Mouse (Mus musculus): ENCODE results near the gene Oxa1l. TPM values are rescaled to one million over a fixed set of nuclear protein-coding genes. Genes with fewer than 3 reads are reported as not detected.
A peak's percentile ranks its signal among the peaks of the same experiment; 100 is the strongest.
"Not testable (repeated sequence)": the region's sequence is repeated elsewhere in the genome, so short reads cannot be mapped to it uniquely, and the experiment has no call there.

Oxa1l gene
- polyA plus RNA-seq, 1 experiment from 2014 or later: 47.9 TPM

- not testable (repeated sequence) for H3K4me1 ChIP-seq; H3K27me3 ChIP-seq; H3K4me2 ChIP-seq (replicated peaks); H3K4me3 ChIP-seq; H3K9ac ChIP-seq (replicated peaks); H3K36me3 ChIP-seq; H3K27ac ChIP-seq (replicated peaks); H3K9me3 ChIP-seq; ATAC-seq (replicated peaks)
- 94% methylated on average over 16 of the region's 16 CpGs for WGBS
These were observed 9.7 kb upstream of the Oxa1l start for GRCm38 (mm10) chr14:54350773-54351541.

- 86% methylated on average over 8 of the region's 8 CpGs for WGBS
- H3K27ac ChIP-seq (replicated peaks): no peak overlapping the region
- no peak overlapping the region for H3K4me2 ChIP-seq (replicated peaks)
- no peak for ATAC-seq (replicated peaks)
- H3K4me3 ChIP-seq: no peak overlapping the region
- no peaks in the 10 kb centered on the region for H3K9me3 ChIP-seq
- H3K4me1 ChIP-seq: no peaks in the 10 kb centered on the region
- no peaks in the 10 kb centered on the region for H3K27me3 ChIP-seq
- H3K36me3 ChIP-seq: no peaks in the 10 kb centered on the region
- no peak overlapping the region for H3K9ac ChIP-seq (replicated peaks)
These were observed 8.3 kb upstream of the Oxa1l start for GRCm38 (mm10) chr14:54352314-54352713.

- Histone ChIP-seq H3K4me3 (no peak overlapping the region), H3K36me3 (no peaks in the 10 kb centered on the region), H3K9ac (replicated peaks) (no peak overlapping the region), H3K4me1 (no peaks in the 10 kb centered on the region), H3K4me2 (replicated peaks) (no peak overlapping the region), H3K27me3 (no peaks in the 10 kb centered on the region), H3K9me3 (no peaks in the 10 kb centered on the region), H3K27ac (replicated peaks) (no peak overlapping the region)
- no peak for ATAC-seq (replicated peaks)
- WGBS: 56% methylated on average over 1 of the region's 1 CpGs
These were observed 6.2 kb upstream of the Oxa1l start for GRCm38 (mm10) chr14:54354406-54354805.

GRCm38 (mm10) chr14:54363156-54363555 is 2.5 kb downstream of the Oxa1l start:
- H3K4me2 ChIP-seq (replicated peaks): no peak overlapping the region
- 95% methylated on average over 8 of the region's 8 CpGs for WGBS
- no peak for ATAC-seq (replicated peaks)

GRCm38 (mm10) chr14:54365026-54365645 is 4.5 kb downstream of the Oxa1l start:
- no peak overlapping the region for H3K27ac ChIP-seq (replicated peaks)
- 95% methylated on average over 5 of the region's 5 CpGs for WGBS
- no peak overlapping the region for H3K9ac ChIP-seq (replicated peaks)
- no peaks in the 10 kb centered on the region for H3K27me3 ChIP-seq
- no peak overlapping the region for H3K4me2 ChIP-seq (replicated peaks)
- no peaks in the 10 kb centered on the region for H3K9me3 ChIP-seq
- H3K4me3 ChIP-seq: no peak overlapping the region
- peaks cover 58% of the 10 kb centered on the region for H3K36me3 ChIP-seq
- ATAC-seq (replicated peaks): no peak
- H3K4me1 ChIP-seq: peaks cover 20% of the 10 kb centered on the region

More at GRCm38 (mm10) chr14:54363156-54363555, 2.5 kb downstream of the Oxa1l start:
- no peaks in the 10 kb centered on the region for H3K27me3 ChIP-seq
- no peak overlapping the region for H3K9ac ChIP-seq (replicated peaks)
- no peak overlapping the region for H3K27ac ChIP-seq (replicated peaks)
- no peak overlapping the region for H3K4me3 ChIP-seq
- H3K36me3 ChIP-seq: peaks cover 39% of the 10 kb centered on the region
- no peaks in the 10 kb centered on the region for H3K9me3 ChIP-seq
- peaks cover 20% of the 10 kb centered on the region for H3K4me1 ChIP-seq

- WGBS: 94% methylated on average over 10 of the region's 10 CpGs
- no peaks in the 10 kb centered on the region; the same call in 1 of the 2 replicates for H3K9me3 ChIP-seq
- H3K4me3 ChIP-seq: no peak overlapping the region
- no peak overlapping the region for H3K9ac ChIP-seq (replicated peaks)
- H3K27me3 ChIP-seq: no peaks in the 10 kb centered on the region
- H3K36me3 ChIP-seq: peaks cover 68% of the 10 kb centered on the region
- H3K4me2 ChIP-seq (replicated peaks): no peak overlapping the region
- H3K27ac ChIP-seq (replicated peaks): no peak overlapping the region
- no peak for ATAC-seq (replicated peaks)
- H3K4me1 ChIP-seq: peaks cover 18% of the 10 kb centered on the region
These were observed 5.9 kb downstream of the Oxa1l start for GRCm38 (mm10) chr14:54366581-54366980.

GRCm38 (mm10) chr14:54367429-54368060 is 6.9 kb downstream of the Oxa1l start:
- Histone ChIP-seq H3K9ac (replicated peaks) (no peak overlapping the region), H3K27me3 (no peaks in the 10 kb centered on the region), H3K4me3 (no peak overlapping the region), H3K4me2 (replicated peaks) (no peak overlapping the region), H3K36me3 (peaks cover 69% of the 10 kb centered on the region), H3K27ac (replicated peaks) (no peak overlapping the region), H3K9me3 (no peaks in the 10 kb centered on the region; the same call in 1 of the 2 replicates), H3K4me1 (peaks cover 8% of the 10 kb centered on the region)
- no peak for ATAC-seq (replicated peaks)
- 92% methylated on average over 18 of the region's 18 CpGs for WGBS

- no peaks in the 10 kb centered on the region; the same call in 1 of the 2 replicates for H3K9me3 ChIP-seq
- no peak overlapping the region for H3K4me3 ChIP-seq
- 94% methylated on average over 3 of the region's 3 CpGs for WGBS
- no peaks in the 10 kb centered on the region for H3K27me3 ChIP-seq
- H3K4me2 ChIP-seq (replicated peaks): no peak overlapping the region
- no peak overlapping the region for H3K27ac ChIP-seq (replicated peaks)
- H3K9ac ChIP-seq (replicated peaks): no peak overlapping the region
- no peak for ATAC-seq (replicated peaks)
- H3K36me3 ChIP-seq: peaks cover 54% of the 10 kb centered on the region
- no peaks in the 10 kb centered on the region for H3K4me1 ChIP-seq
These were observed 8.7 kb downstream of the Oxa1l start for GRCm38 (mm10) chr14:54369372-54369771.

GRCm38 (mm10) chr14:54370595-54370994 is 10.0 kb downstream of the Oxa1l start:
- peaks cover 49% of the 10 kb centered on the region for H3K36me3 ChIP-seq
- no peak for ATAC-seq (replicated peaks)
- WGBS: 95% methylated on average over 6 of the region's 6 CpGs

GRCm38 (mm10) chr14:54371460-54371859 is 10.8 kb downstream of the Oxa1l start:
- Histone ChIP-seq H3K4me3 (no peak overlapping the region), H3K9me3 (no peaks in the 10 kb centered on the region; the same call in 1 of the 2 replicates), H3K4me1 (no peaks in the 10 kb centered on the region), H3K9ac (replicated peaks) (no peak overlapping the region), H3K4me2 (replicated peaks) (no peak overlapping the region), H3K36me3 (peaks cover 47% of the 10 kb centered on the region), H3K27me3 (no peaks in the 10 kb centered on the region), H3K27ac (replicated peaks) (no peak overlapping the region)
- peak; percentile 42; the same call in 1 of the 2 replicates for ATAC-seq (replicated peaks)
- 97% methylated on average over 10 of the region's 10 CpGs for WGBS

More at GRCm38 (mm10) chr14:54370595-54370994, 10.0 kb downstream of the Oxa1l start:
- Histone ChIP-seq H3K4me1 (no peaks in the 10 kb centered on the region), H3K27me3 (no peaks in the 10 kb centered on the region), H3K27ac (replicated peaks) (no peak overlapping the region), H3K9me3 (no peaks in the 10 kb centered on the region; the same call in 1 of the 2 replicates), H3K4me2 (replicated peaks) (no peak overlapping the region), H3K9ac (replicated peaks) (no peak overlapping the region), H3K4me3 (no peak overlapping the region)

GRCm38 (mm10) chr14:54372923-54373322 is 12.3 kb downstream of the Oxa1l start:
- no peaks in the 10 kb centered on the region for H3K4me1 ChIP-seq
- H3K4me3 ChIP-seq: no peak overlapping the region
- H3K27ac ChIP-seq (replicated peaks): no peak overlapping the region
- no peak overlapping the region for H3K4me2 ChIP-seq (replicated peaks)
- H3K36me3 ChIP-seq: peaks cover 33% of the 10 kb centered on the region
- no peak overlapping the region for H3K9ac ChIP-seq (replicated peaks)
- H3K27me3 ChIP-seq: no peaks in the 10 kb centered on the region
- no peaks in the 10 kb centered on the region; the same call in 1 of the 2 replicates for H3K9me3 ChIP-seq
- 96% methylated on average over 9 of the region's 9 CpGs for WGBS
- no peak for ATAC-seq (replicated peaks)

GRCm38 (mm10) chr14:54375916-54376315 is 15.3 kb downstream of the Oxa1l start:
- Histone ChIP-seq H3K4me3 (no peak overlapping the region), H3K27me3 (no peaks in the 10 kb centered on the region), H3K36me3 (peaks cover 4% of the 10 kb centered on the region; the same call in 1 of the 2 replicates), H3K4me2 (replicated peaks) (no peak overlapping the region), H3K27ac (replicated peaks) (no peak overlapping the region), H3K9ac (replicated peaks) (no peak overlapping the region), H3K4me1 (no peaks in the 10 kb centered on the region), H3K9me3 (no peaks in the 10 kb centered on the region; the same call in 1 of the 2 replicates)
- 81% methylated on average over 3 of the region's 3 CpGs for WGBS
- ATAC-seq (replicated peaks): no peak
